Mouse (Mus musculus) liver, embryonic 18 days (tissue): ENCODE results near the gene Gm10800. TPM values are rescaled to one million over a fixed set of nuclear protein-coding genes. Genes with fewer than 3 reads are reported as not detected.

ENCODE experiments used
- polyA plus RNA-seq: library from polyadenylated mRNA; depleted of rRNA; stranded (reverse); fragments of >200 nt; gene quantifications from 2 replicates; pipeline ENCODE4 v1.2.3, GENCODE M21; 2012; rRNA removed

Gene Gm10800
- polyA plus RNA-seq, result 0.08 TPM in 1 of 2 replicates, not detected in the other

DNA sequence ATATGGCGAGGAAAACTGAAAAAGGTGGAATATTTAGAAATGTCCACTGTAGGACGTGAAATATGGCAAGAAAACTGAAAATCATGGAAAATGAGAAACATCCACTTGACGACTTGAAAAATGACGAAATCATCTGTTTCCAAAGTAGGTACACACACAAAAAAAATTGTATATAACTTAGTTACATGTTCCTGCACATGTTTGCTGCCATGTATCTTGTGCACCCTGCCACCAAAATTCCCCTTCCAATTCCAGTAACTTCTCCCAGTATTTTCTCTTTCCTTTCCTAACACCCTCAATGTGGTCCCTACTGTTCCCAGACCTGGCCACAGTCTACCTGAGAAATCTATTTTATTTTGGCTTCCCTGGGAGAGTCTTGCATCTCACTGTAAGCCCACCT is at the start of gene Gm10800:
Gm10800 (minus strand) TSS at position 101 of the 400 bp plus-strand sequence.

DNA sequence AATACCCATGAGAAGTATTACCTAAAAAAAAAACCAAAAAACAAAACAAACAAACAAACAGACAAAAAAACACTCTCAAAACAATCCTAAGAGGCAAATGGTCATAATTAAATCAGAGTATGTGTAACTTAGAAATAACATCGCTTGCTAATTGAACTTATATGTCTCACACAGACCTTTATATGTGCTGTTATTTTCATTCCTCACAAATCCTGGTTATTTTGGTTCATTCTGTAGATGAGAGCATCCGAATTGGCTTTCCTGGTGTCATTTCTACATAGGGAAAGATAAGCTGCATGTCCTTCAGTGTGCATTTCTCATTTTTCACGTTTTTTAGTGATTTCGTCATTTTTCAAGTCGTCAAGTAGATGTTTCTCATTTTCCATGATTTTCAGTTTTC is 5.2 kb downstream of the Gm10800 start, which contains the start of gene Gm10801:
Gm10801 (plus strand) TSS at position 301 of the 400 bp plus-strand sequence.

Other genes with a start within 250 kb of the Gm10800 start
- not detected in 2 replicates for gene Gm10801, start 5.1 kb downstream of the Gm10800 start, polyA plus RNA-seq